22 mouse cellular contexts compared by ENCODE assay signal in the genomic region with DNA sequence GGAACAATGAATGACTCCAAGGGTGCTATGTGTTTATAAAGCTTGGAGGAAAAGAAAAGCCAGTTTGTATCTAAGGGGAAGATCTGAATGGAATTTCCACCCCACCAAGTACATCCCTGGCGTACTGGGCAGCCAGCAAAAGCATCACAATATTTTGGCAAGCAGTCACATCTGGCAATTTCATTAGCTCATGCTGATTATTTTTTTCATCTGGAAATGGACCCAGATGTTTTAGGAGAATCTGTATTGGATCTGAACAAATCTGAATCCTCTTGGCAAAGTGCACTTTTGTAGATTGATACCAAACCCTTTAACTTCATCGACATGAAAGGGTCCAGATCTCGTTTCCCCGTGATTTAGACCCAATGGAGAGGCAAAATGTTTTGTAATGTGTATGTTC.
"Had no signal": no experiment of that assay in that cellular context is flagged by ENCODE, and none has a peak within 500 bp of the region (broad histone marks: within the 10 kb centered on the region; RNA-seq: fewer than 3 reads in every experiment).

No protein-coding gene starts in this region.

- H3K4me3 ChIP-seq: kidney, embryonic 15.5 days; left cerebral cortex, adult 2 months; limb, embryonic 12.5 days; liver, embryonic 12.5 days; liver, embryonic 15.5 days; lung, embryonic 15.5 days; megakaryocyte, embryonic 14.5 days; midbrain, embryonic 10.5 days; midbrain, embryonic 13.5 days; myocyte; neural tube, embryonic 13.5 days had no signal

- H3K27me3 ChIP-seq: kidney, embryonic 15.5 days; limb, embryonic 12.5 days; liver, embryonic 12.5 days; lung, embryonic 15.5 days; megakaryocyte, embryonic 14.5 days; midbrain, embryonic 13.5 days had no signal

- H3K36me3 ChIP-seq: kidney, embryonic 15.5 days; limb, embryonic 12.5 days; liver, embryonic 12.5 days; liver, embryonic 15.5 days; lung, embryonic 15.5 days; midbrain, embryonic 10.5 days; midbrain, embryonic 13.5 days; neural tube, embryonic 13.5 days had no signal

- H3K4me1 ChIP-seq: limb, embryonic 12.5 days; liver, embryonic 15.5 days; lung, embryonic 15.5 days; midbrain, embryonic 13.5 days had no signal

- DNase-seq: kidney, postnatal 10 days; kidney, postnatal 36 days; layer of hippocampus, postnatal 36 days; liver; lung, adult 18-20 months; lung, postnatal 10 days; lung, postnatal 36 days; retina, postnatal 1 day; right cerebral cortex, postnatal 25 days; thymus, adult 18-20 months; thymus, postnatal 36 days had no signal

- H3K27ac ChIP-seq: kidney, embryonic 15.5 days; left cerebral cortex, adult 2 months; limb, embryonic 12.5 days; liver, embryonic 12.5 days; liver, embryonic 15.5 days; lung, embryonic 15.5 days; midbrain, embryonic 10.5 days; midbrain, embryonic 13.5 days; neural tube, embryonic 13.5 days had no signal
